Mouse (Mus musculus) spleen, adult 12 weeks (tissue): ENCODE measurements around the gene Aldh8a1.

Source experiments
- DNase-seq: peaks from one replicate; pipeline ENCODE4 v3.0.0; 2022; ENCODE audit warnings: low spot score

Gene Aldh8a1

DNA sequence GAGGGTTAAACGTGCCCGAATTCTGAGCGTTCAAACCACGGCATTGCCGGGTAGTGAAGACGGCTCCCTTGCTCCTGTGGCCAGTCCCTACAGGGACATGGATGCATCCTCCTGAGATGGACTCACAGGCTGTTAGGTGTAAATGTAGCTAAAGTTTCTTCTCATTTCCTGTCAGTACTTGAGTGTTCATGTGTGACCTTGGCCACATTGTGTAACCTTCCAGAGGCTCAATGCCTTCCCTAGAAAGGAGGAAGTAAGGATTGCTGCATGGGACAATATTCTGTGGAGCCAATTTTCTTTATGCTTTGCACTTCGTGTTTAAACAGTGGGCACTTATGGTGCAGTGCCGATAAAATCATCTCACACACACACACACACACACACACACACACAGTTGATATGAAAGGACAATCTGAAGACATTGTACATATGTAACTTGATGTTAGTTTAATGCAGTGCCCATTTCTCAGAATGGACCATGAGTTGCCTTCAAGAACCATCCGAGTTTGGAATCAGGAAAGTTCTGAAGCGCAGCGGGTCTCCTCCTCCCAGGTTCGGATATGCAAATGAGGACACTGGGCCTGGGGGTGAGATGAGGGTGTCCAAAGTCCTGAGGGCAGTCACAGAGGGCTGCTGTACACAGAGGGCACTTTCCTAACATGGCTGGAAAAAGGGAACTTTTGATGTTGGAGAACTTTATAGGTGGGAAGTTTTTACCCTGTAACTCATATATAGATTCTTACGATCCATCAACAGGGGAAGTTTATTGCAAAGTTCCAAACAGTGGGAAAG lies at the start of gene Aldh8a1:
TSS of gene Aldh8a1 (plus strand) at position 610 of the 792 bp plus-strand sequence.
- no peak for DNase-seq

DNA sequence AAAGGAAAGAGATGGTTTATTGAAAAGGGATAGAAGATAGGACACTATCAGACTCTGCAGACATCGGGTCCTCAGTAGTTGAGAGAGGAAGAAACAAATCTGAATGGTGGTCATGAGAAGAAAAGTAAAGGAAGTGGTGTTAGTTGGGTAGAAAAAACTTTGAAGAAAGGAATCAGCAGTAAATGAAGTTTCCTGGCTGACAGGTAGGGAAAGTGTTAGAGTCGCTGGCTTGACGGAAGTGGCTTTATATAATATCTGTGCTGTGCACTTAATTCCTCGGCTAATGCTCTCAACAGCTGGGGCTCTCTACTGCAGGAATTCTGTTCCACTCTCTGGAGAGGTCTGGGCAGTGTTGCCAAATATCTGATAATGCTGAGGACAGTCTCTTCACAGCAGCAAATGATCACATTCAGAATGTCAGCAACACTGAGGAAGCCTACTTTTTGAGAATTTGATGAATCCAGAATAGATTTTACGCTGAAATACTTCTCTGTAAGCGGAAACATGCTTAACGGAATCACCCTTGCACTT lies 49.4 kb upstream of the Aldh8a1 start:
- DNase-seq = no peak

DNA sequence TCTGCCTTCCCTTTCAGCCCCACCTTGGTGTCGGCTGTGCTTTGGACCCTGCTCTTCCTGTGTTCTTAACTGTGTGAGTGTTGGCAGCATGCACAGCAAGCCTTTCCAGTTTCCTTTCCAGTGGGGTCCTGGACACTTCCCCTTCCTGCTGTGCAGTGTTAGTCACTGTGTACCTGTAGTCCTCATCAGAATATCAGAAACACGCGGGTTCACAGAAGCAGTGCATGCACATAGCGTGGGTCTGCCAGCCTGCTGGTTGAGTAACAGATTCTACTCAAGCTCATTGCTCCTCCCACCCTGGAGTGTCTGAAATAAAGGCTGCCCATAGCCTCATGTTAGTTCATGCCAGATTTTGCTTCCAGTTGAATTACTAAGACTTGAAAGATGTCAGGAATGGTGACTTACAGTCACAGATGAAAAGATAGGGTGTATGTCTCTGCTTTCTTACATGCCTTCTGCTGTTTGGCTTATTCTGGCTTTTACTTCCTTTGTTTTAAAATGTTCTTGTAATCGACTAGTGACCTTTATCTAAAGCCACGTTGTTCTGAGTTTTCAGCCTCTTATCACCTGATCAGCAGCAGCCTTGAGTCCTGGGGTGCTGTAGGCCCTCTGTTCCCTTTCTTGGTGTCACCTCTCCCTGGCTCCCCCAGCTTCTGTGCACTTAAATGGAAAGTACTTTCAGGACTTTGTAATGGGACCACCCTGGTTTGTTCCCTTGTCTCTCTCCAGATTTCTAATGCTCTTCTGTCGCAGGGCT lies 42.6 kb upstream of the Aldh8a1 start:
- DNase-seq = no peak

DNA sequence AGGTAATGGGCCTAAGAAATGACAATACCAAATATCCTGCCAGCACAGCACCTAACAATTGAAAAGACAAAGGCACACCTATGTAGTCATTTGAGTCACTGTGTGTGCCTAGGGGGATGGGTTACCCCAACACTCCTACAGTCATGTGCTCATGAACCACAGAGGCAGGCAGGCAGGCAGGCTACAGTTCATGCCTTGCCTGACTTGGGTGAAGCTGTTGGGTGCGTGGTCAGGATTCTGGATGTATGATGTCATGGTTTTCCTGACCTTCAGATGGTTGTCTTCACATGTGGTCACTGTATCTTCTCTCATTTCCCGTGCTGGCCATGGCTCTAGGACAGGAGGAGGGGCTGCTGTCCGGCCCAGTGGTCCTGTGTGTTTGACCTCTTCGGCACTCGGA lies 41.6 kb upstream of the Aldh8a1 start:
- DNase-seq = no peak

DNA sequence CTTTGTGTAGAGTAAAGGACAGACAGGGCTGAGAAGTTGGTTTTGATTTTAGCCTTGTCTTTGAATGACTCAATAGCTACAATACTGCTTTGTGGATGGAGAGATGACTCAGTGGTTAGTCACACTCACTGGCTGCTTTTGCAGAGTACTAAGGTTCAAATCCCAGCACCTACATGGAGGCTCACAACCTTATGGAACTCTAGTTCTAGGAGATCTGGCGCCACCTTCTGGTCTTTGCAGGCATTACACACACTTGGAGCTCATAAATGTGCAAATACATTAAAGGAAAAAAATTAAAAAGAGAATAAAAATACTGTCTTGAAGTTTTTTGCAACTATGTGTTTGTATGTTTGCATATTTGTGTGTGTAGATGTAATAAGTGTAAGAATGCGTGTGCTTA lies 39.9 kb upstream of the Aldh8a1 start:
- DNase-seq = peak; percentile 40

DNA sequence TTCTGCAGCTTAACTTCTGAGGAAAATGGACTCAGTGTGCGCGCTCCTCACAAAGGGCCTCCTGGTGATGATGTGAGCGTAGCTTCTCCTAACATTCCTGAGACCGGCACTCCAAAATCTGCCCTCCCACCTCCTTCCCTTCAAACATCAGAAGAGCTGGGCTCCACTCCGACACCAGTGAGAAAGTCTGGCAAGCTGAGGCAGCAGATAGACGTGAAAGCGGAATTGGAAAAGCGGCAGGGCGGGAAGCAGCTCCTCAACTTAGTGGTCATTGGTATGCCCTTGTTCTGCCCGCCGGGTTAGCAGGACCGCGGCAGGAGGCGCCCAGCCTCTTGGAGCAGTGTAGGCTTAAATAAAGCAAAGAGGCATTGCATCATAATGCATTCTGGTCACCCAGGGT lies 35.4 kb upstream of the Aldh8a1 start:
- DNase-seq = no peak

DNA sequence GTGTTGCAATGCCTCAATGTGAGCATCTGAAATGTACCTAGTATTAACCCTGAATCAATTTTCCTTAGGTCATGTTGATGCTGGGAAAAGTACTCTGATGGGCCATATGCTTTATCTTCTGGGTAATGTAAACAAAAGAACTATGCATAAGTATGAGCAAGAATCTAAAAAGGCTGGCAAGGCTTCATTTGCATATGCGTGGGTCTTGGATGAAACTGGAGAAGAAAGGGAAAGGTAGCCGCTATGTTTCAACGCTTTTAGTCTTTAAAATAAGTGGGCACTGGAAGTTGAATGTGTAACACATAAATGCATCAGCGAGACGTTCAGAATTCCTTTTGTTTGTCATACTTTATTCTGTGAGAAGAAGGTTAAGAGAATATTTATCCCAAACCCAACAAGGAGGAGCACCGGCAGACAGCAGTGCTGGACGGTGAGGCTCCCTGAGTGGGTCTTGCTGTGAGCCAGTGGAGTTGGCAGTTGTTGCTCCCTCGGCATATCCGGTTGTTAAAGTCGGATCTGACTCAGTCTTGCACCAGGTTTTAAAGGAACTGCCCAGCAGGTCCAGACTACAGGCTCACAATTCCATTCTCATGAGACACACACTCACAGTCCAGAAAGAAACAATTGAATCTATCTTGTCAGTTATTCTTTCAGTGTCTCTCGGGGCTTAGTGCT lies 34.6 kb upstream of the Aldh8a1 start:
- DNase-seq = no peak

DNA sequence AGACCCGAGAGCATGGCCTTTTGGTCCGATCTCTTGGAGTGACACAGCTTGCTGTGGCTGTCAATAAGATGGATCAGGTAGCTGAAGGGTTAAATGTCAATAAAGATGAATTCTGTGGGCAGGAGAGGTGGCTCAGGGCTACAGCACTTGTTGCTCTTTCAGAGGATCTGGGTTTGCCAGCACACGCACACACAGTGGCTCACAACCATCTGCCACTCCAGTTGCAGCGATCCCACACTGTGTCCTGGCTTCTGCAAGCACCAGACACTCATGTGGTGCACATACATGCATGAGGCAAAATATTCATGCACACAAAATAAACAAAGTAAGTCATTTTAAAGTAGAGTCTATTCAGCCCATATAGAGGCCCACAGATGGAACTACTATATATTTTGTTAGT lies 29.8 kb upstream of the Aldh8a1 start:
- no peak for DNase-seq

DNA sequence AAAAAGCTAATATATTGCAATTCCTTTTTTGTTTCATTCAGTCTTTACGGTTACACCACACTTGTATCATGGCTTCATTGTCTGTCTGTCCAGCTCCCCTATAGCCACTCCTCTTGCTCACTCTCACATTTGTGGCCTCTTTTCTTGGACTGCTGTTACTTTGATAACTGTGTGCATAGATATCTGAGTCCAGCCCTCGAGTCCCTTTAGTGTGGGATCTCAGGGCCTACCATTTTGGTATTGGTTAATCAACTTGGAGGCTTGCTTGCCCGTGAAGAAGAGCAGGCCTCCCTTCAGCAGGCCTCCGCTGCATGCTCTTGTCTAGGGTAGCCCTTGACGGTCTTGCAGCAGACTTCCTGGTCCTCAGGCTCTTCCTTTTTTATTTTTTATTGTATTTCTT lies 27.6 kb upstream of the Aldh8a1 start:
- DNase-seq = no peak

DNA sequence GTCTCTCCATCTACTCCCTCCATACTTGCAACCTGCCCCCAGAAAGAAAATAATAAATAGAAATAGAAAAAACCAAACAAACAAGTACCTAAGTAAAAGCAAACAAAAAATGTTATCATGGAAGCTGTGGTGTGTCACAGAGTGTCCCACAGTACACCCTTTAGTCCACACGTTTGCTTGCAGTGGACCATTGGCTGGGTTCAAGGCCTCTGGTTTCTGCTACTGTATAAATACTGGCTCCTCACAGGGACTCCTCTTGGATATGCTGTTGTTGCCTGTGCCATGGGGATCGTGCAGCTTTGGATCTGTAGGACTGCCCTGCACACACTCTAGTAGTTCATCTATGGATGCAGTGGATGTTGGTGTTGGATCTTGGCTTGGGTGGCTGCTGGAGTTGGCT lies 27.1 kb upstream of the Aldh8a1 start:
- no peak for DNase-seq

DNA sequence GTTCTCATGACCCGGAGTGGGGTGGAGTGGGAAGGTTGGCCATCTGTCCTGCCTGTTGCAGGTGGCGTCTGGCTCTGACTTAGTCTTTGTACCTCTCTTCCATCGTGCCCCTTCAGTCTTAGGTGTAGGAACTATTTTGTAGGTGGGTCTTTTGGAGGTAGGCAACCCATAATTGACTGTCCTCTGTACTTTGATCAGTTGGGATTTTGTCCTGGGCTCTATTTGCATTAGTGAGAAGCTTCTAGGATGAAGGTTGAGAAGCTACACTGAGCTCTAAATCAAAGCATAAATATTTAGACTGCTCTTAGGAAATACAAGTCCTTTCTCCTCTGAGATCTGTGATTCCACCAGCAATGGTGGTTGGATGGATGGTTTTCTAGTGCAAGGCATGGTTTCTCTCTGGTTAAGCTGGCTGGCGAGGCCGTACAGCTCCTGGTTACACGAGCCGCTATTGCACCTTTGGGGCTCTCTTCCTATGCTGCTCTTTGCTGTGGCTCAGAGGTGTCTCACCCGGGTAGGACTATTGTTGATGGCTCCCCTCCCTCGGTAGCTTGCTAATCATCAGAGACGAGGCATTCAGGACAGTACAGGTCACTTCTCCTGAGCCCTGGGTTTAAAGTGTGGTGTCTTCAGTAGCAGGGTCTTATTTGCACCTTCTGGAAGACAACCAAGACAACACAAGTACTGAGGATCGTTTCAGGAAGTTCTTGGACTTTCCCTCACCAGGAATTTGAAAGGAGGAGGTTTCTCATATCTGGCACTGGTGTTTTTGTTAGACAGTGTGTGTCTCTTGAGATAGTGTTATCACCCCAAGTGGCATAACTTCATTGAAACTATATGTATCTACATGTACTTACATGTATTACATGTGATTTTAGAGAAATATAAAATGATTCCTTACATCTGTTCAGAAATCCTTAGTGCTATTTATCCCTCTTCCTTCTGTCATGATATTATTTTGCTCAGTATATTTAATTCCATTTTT lies 26.3 kb upstream of the Aldh8a1 start:
- no peak for DNase-seq

DNA sequence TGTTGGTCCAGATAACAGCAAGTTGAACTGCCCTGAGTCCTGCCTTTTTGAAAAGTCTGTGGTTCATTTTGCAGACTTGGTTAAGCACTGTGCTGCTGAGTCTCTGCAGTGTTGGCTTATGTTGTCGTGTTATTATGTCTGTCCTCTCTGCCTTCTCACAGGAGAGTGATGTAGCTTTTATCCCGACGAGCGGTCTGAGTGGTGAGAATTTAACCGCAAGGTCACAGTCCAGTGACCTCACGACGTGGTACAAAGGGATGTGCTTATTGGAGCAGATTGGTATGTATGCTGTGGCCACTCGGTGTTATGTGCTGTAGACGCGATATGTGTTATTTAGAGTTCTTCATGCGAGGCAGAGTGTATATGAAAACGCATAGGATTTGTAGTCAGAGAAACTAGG lies 25.3 kb upstream of the Aldh8a1 start:
- no peak for DNase-seq

DNA sequence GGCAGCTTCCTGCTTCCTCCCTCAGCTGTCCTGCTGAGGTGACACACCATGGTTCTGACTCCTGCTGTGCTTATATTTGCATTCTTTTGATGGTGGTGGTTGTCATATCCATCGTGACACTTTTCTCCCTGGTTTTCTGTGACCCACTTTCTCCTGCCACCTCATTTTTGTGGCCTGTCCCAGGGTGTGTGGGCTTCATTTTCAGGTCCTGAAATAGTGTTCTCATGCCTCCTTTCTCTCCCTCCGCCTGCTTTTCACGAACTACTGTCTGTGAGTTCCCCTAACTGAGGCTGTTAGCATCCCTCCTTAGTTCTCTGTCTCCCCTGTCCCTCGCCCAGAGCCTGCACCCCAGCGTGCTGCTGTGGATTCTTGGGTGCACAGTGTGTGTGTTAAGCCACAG lies 23.2 kb upstream of the Aldh8a1 start:
- DNase-seq = no peak

DNA sequence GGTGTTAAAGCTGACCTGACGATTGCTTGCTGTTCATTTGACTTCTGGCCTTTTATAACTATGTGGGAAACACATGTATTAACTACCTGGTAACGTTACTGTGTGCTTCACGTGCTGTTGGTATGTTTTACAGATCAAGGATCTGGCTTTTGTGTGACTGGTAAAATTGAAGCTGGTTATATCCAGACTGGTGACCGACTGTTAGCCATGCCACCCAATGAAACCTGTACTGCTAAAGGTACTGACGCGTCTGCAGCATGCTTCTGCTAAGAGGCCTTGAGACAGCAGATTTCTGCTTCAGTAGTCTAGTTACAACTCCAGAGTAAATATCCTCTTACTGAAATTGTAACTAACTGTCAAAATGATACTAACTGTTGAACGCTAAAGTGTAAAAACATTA lies 22.6 kb upstream of the Aldh8a1 start:
- no peak for DNase-seq

DNA sequence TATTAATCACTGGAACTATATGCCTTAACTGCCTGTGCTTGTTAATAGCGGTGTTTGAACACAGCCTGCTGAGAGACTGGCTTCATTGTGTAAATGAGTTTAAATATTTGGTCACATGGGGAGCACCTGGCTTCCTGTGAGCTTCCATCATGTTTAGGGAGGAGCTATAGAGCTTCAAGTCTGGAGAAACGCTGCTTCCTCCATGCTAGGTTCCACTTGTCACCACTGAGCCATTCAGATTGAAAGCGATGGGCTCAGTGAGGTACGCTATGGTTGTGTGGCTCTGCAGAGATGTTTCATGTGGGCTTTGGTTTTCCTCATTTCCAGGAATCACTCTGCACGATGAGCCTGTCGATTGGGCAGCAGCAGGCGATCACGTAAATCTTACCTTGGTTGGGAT lies 19.1 kb upstream of the Aldh8a1 start:
- DNase-seq = no peak

DNA sequence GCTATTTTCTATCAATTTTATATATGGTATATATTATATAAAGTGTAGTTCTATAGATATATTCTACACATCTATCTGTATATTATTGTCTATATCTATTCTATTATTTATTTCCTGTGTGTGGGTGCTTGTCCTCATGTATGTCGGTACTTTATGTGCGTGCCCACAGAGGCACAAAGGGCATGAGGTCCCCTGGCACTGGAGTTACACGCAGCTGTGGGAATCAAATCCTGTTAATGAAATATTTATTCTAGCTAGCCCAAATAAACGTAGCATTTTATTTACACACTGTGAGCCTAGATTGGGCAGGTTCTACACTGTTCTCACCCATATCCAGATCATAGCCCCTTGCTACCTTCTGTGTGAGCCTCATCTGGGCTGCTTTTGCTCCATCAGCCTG lies 18.0 kb upstream of the Aldh8a1 start:
- DNase-seq = no peak

DNA sequence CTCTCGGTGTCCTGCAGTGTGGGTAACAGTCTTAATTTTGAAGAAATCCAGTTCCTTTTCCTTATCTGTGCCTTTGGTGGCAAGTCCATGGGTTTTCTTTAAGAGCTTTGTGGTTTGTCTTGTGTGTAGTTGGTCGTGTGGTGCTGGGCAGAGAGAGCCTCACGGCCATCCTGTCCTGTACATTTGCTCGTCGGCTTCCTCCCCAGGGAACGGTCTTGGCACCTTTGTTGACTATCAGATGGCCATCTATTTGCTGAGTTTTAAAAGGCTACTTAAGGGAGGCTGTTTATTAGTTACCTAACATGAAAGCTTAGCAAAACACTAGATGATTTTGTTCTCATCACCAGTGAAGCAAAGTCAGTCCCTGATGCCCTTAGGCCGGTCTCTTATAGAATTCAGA lies 15.2 kb upstream of the Aldh8a1 start:
- DNase-seq = no peak

DNA sequence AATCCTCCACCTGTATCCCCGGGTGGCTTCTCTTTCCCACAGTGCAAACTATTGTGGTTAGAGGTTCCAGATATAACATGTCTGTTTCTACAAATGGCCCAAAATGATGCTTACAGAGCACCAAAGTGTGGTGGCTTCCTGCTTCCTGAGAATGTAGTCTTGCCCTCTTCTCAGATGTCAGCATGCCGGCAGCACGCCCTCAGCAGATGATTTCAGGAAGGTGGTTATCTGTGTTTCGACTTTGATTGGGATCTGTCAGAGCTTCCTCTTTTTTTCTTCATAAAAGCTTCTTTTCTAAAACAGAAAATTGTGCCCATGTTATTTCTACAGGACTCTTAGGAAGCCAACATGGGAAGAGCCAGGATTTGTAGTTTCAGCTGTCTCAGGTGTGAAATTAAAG lies 13.8 kb upstream of the Aldh8a1 start:
- DNase-seq = no peak

DNA sequence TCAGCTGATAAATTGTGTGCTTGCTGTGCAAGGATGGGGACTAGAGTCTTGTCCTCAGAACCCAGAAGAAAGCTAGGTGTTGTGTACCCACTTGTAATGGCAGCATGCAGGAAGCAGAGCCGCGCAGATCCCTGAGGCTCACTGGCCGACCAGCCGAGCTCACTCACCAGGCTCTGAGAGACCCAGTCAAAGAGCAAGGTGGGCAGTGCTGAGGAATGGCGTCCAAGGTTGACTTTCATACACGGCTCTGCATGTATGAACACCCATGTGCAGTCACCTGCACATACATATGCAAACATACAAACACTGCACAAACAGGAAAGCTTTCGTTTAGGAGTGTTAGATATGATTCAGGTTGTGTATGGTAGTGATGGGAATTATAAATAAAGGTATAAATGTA lies 12.1 kb upstream of the Aldh8a1 start:
- no peak for DNase-seq

DNA sequence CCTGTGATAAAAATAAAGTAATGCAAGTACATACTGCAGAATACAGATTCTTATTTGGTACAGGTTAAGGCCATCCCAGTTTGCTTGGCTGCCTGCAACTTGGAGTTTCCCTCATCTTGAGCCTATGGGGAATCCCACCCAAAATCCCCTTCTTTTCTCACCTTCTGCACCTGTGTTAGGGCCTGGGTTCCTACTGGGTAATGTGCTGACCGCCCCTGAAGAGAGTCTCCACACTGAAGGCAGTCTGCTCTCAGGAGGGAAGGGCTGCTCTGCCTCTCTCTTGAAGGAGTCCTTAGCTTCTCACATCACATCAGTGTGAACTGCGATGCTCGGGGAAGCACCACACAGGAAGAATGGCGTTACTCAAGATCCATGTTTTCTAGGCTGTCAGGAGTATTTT lies 11.2 kb upstream of the Aldh8a1 start:
- DNase-seq = no peak

DNA sequence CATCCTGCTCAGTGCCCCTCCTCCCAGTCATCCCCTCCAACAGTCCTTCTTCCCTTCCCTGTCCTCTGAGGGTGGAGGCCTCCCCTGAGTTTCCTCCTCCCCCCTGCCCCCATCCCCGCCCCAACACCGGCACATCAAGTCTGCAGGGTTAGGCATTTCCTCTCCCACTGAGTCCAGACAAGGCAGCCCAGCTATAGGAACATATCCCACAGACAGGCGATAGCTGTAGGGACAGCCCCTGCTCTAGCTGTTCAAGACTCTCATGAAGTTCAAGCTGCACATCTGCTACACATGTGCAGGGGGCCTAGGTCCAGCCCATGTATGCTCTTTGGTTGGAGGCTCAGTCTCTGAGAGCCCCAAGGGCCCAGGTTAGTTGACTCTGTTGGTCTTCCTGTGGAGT lies 10.6 kb upstream of the Aldh8a1 start:
- DNase-seq = no peak

DNA sequence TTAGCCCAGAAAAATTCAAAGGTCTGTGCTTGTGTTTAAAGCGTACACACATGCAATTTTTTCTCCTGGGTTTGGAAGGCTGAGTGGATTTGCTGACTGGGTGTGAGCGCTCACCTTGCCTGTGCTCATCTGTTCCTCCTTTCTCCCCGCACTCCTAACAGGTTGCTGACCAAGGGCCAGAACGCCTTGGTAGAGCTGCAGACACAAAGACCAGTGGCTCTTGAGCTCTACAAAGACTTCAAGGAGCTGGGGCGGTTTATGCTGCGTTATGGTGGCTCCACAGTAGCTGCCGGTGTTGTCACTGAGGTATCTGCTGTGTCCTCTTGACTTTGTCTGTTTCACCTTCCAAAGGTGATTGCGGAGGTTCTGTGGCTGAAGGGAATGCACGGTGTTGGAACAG lies 9.6 kb upstream of the Aldh8a1 start:
- DNase-seq = no peak
